Mouse (Mus musculus) megakaryocyte, embryonic 14.5 days (primary cell): Measurements from ENCODE around the gene Bloc1s5.
"Not testable (repeated sequence)": the region's sequence is repeated elsewhere in the genome, so short reads cannot be mapped to it uniquely, and the experiment has no call there.

Experiments
- FLI1 ChIP-seq: IDR thresholded peaks from 2 replicates; pipeline ENCODE4 v1.6.1; 2012; ENCODE audit warnings: low read length, inconsistent platforms, mixed read lengths
- GATA1 ChIP-seq: IDR thresholded peaks from 3 replicates; pipeline ENCODE4 v1.6.1; 2012; ENCODE audit warnings: mixed read lengths, low read length, inconsistent platforms, borderline replicate concordance

- TF ChIP-seq GATA1, FLI1: not testable (repeated sequence)
Measured at GRCm38 (mm10) chr13:38618001-38618630, 16.8 kb downstream of the Bloc1s5 start.
